Mouse (Mus musculus) layer of hippocampus, adult 8-10 months (tissue): ENCODE data around the gene Pnmal2. TPM values are rescaled to one million over a fixed set of nuclear protein-coding genes. Genes with fewer than 3 reads are reported as not detected.

ENCODE experiments used
- DNase-seq, 2 experiments: peaks; one replicate each; pipeline ENCODE4 v3.0.0; 2022; ENCODE audit warnings: low spot score in 2 of 2
- total RNA-seq, 4 experiments: library from RNA; stranded (reverse); gene quantifications; 2 replicates each; pipeline ENCODE4 v1.2.4; 2022

Pnmal2 gene
- total RNA-seq, 4 experiments from 2014 or later, result 311 to 360 (median 338) TPM

DNA sequence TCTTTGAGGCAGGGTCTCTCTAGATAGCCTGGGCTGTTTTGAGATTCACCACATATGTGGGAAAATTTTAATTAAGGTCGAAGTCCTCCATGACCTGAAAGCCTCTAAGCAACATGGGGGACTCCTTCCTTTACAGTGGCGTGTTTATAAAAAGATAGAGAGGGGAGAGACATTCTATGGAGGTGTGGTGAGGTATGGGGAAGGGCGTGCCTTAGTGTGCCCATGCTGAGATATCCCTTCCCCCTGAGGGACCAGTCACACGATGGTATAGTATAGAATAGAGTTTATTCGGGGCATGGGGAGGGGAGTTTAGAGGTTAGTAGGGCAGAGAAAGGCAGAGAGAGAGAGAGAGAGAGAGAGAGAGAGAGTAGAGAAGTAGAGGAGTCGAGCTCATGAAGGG, 33.7 kb downstream of the Pnmal2 start:
- DNase-seq, result no peak

DNA sequence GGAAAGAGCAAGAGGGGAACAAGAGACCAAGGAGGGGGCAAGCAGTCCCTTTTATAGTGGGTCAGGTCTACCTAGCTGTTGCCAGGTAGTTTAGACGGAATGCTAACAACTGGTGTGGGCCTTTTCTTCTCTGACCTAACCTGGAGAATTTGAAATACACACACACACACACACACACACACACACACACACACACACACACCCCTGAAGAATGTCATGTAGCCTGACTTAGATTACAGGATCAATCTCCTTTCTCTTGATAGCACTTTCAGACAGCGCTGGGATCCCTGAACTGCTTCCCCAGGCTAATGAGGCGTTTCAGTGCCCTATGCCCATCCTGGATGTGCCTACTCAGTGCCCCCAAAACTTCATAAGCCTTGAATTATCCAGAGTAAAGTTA, 34.1 kb downstream of the Pnmal2 start:
- no peak for DNase-seq

DNA sequence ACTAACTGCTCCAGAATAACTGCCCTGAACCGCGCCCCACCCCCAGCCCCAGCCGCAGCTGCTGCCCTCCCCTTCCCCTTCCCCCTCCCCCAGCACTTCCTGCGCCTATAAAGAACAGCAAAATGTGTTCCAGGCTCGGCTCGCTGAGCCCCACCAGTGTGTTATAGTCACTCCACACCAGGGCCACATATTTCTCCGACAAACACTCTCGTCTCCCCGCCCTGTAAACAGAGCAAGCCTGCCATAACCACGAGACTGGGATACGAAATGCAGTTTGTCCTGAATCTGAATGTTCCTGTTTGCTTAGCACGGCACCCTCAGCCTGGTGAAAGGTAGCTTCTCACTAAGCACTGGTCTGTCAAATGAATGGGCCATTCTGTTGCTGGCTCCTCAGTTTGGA, 35.9 kb downstream of the Pnmal2 start:
- no peak for DNase-seq

DNA sequence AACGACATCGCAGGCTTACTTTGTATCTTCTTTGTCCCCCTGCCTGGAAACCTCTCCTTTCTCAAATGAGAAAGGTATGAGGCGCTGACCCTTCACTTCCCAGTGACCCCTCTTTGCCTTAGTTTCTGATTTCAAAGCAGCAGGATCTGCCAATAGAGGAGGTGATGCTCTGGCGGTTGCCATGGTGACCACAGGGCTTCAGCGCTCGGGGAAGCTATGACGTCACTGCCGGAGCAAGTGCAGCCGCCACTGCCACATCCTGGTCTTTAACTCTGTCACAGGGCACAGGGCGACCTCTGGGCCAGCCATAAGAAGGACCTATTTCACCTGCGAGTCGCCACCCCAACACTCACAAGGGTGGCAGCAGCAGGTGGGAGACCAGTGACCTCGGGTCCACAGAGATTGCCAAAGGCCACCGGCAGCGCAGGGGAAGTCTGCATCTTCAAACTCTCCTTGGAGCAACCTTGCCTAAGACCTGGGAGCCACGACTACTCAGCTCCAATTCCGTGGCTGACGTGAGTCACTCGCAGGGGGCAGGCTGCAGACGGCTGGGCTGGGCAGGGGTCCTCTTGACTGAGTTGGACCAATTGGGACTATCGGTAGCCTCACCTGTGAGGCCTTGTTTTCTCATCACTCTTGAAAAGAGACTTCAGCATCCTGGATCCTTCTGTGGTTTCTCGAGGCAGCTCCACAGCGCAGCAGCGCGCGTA, 38.5 kb downstream of the Pnmal2 start, which contains the start of gene Gm42372:
Gene Gm42372 (plus strand): TSS at position 228 of the 710 bp plus-strand sequence.
- peak; percentile 89 to 92 for DNase-seq

DNA sequence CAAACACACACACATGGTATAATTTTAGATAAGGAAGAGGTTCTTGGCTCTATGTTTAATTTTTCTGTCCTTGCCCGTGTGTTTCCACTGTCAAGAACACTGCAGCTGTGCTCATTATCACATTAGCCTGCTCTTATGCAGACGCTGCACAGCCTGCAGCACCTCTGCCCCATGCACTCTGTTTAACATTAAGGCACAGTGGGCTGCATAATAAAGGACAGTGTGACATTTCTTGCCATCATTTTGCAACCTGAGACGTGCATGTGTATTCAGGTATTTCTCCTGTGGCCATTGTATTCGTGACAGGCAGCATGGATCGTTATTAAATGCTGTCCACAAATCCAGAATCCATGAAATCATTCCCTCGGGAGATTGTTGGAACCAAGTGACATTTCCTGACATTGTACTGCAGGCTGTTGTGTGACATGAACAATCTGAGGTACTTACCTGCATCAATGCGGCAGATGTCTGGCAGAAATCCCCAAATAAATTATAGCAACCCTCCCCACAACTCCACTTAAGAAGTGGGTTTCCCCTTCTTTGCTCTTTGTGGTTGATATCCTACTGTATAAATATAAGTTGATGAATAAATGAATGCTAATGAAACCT, 43.2 kb downstream of the Pnmal2 start:
- DNase-seq, result no peak

DNA sequence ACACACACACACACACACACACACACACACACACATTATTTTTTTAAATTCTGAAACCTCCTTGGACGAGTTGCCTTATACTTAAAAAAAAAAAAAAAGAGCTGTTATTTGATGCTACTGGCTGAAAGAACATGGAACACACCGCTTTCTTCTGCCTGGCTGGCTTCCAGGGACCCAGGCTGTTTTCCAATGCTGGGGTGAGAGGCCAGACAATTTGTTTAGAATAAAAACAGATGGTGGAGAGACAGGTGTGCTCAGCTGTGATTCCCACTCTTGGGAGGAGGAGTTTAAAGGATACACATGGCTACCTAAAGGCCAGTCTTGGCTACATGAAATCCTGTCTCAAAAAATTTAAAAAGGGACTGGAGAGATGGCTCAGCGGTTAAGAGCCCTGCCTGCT, 43.9 kb downstream of the Pnmal2 start:
- DNase-seq, result no peak

DNA sequence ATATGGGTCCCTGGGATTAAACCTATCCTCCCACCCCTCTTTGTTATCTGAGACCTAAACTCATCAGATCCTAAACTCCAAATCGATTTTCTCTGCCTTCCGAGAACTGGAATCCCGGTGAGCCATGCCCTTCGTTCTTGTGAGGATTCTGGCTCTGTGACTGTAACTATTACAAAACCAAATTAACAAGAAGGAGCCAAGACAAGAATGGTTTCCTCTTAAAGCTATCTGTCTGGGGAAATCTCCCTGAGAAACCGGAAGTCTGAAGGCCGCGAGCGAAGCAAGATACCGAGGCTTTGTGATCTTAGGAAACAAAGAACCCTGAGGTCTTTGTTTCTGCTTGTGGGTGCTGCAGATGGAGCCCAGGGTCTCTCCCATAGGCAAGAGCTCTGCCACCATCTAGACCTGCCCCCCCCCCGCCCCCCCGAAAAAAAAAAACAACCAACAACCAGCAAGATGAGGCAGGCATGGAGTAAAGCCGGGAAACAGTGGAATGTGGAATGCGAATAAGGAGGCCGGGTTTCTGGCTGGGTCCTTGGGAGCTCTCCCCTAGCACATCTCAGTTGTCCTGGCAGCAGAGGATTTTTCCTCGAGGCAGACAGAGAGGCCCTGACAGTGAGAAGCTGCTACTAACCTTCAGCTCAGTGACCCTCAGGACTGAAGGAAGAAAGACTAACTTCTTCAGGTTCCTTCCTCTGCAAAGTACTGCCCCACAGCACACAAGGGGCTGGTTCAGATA, 45.7 kb downstream of the Pnmal2 start:
- no peak for DNase-seq

DNA sequence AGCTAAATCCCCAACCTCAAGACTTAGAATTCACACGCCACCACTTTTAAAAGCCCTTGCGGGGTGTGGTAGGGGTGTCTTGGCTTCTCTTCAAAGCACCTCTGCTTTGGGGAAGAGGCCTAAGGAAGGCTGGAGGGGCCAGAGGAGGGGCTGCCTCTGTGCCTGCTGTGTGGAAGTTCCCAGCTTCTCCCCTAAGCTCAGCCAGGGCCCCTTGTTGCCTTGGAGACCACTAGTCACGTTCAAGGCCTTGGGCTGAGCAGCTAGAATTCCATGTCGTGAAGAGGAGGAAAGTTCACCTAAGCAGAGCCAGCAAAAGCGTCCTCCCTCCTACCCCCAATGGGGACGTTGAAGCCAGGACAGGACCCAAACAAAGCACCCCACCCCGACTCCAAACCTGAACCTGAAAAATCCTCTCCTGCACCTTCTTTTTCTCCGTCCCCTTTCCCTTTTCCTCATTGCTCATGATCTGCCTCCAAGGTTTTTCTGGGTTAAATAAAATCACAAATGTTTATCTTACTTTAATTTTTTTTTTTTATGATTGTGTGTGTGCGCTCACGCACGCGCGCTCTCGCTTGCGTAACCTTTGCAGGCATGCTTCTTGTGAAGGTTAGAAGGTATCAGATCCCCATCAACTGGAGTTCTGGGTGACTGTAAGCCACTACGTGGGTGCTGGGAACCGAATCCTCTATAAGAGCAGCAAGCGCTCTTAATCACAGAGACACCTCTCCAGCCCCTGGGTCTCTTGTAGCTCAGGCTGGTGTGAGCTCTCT, 47.4 kb downstream of the Pnmal2 start:
- DNase-seq, result no peak

DNA sequence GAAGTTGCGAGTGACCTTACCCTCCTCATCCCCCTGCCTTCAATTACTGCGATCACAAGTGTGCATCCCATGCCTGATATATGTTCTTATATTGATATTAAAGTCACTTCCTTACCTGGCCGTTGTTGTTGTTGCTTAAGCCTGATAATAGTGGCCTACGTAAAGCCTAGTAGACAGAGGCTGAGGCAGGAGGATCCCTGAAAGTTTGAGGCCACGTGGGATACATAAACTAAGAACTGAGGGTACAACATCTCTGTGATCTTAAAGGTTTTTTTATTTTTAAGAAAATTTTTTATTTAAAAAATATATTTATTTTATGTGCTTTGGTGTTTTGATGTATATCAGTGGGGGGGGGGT, 47.9 kb downstream of the Pnmal2 start, which contains the start of gene Ccdc8:
Gene Ccdc8 (plus strand): TSS at position 258 of the 357 bp plus-strand sequence.
- no peak for DNase-seq

DNA sequence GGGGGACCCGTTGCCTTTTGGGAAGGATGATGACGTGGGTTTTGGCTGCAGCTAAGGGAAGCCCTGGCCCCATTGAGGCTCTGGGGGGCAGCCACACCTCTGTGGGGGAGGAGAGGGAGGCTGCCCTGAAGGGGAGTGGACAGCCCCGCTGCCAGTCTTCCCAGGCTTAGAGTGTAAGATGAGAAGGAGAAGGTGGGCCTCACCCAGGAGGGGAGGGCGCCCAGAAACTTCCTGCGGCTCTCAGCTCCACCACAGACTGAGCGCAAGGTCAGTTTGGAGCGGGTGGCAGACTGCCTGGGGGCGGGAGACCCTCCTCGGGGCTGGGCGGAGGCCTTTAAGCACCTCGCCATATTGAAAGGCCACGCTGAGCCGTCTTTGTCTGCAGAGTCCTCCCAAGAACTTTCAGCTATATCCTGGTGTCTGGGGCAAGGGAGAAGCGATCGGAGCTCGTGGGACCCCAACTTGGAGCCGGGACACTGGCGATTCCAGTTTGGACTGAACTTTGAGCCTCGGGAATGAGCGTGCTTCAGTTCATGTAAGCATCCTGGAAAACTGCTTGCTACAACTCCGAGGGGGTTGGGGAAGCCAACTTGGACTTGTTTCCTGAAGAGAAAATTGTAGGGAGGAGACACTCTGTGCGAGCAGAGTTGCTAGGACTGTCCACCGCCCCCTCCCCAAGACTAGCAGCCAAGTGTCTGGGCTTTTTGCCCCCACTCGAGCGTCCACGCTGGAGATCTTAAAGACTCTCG, 49.3 kb downstream of the Pnmal2 start:
- DNase-seq, result no peak

DNA sequence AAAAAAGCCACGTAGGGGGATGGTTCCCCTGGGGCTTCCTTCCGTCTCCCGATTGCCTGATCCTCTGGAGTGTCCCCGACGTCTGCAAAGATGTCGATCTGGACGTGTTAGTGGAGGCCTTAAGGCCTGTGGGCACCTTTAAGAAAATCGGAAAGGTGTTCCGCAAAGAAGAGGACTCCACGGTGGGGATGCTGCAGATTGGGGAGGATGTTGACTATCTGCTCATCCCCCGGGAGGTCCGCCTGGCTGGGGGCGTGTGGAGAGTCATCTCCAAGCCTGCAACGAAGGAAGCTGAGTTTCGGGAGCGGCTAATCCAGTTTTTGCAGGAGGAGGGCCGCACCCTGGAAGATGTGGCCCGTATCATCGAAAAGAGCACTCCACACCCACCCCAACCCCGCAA, 49.9 kb downstream of the Pnmal2 start:
- DNase-seq, result no peak

DNA sequence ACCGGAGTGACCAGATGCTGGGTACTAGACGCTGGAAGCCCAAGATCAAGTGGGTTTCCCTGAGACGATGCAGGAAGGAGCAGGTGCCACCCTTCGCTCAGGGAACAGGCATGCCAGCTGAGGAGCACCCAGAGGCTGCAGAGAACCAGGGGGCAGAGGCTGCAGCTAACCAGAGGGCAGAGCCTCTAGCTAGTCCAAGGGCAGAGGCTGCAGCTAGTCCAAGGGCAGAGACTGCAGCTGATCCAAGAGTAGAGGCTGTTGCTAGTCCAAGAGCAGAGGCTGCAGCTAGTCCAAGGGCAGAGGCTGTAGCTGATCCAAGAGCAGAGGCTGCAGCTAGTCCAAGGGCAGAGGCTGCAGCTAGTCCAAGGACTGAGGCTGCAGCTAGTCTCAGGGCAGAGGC, 50.9 kb downstream of the Pnmal2 start:
- DNase-seq, result no peak

Other genes starting within 250 kb of the Pnmal2 start
- gene Ceacam9, start 222.8 kb upstream of the Pnmal2 start, total RNA-seq, result not detected
- gene Ap2s1, start 206.3 kb upstream of the Pnmal2 start, total RNA-seq, result 100 to 1,000 TPM; 243 to 255 (median 246) TPM
- 10 to 100 TPM in 1 of 4 experiments, 1 to 10 TPM in 3; 2.5 to 11.0 (median 5.5) TPM for gene Slc1a5, start 163.3 kb upstream of the Pnmal2 start, total RNA-seq
- 100 to 1,000 TPM; 261 to 298 (median 279) TPM for gene Strn4, start 128.8 kb upstream of the Pnmal2 start, total RNA-seq
- 10 to 100 TPM; 45.2 to 50.7 (median 45.8) TPM for gene Fkrp, start 128.0 kb upstream of the Pnmal2 start, total RNA-seq
- 1 to 10 TPM; 5.6 to 7.8 (median 6.6) TPM for gene Prkd2, start 101.8 kb upstream of the Pnmal2 start, total RNA-seq
- 100 to 1,000 TPM; 142 to 151 (median 149) TPM for gene Dact3, start 69.4 kb upstream of the Pnmal2 start, total RNA-seq
- 1 to 10 TPM; 1.3 to 3.4 (median 2.5) TPM for gene Gng8, start 52.9 kb upstream of the Pnmal2 start, total RNA-seq
- gene Ptgir, start 38.2 kb upstream of the Pnmal2 start, total RNA-seq, result not detected
- 1,000 to 10,000 TPM; 1,722 to 2,104 (median 1,900) TPM for gene Calm3, start 20.6 kb upstream of the Pnmal2 start, total RNA-seq
- gene Pnmal1, start 15.0 kb downstream of the Pnmal2 start, total RNA-seq, result 100 to 1,000 TPM in 2 of 4 experiments, 10 to 100 TPM in 2; 93.0 to 128 (median 106) TPM
- gene Gm42372, start 38.4 kb downstream of the Pnmal2 start, total RNA-seq, result 10 to 100 TPM; 47.3 to 63.6 (median 51.9) TPM
- gene Ccdc8, start 48.0 kb downstream of the Pnmal2 start, total RNA-seq, result 1 to 10 TPM; 2.0 to 2.6 (median 2.3) TPM
- 100 to 1,000 TPM; 147 to 166 (median 151) TPM for gene Ppp5c, start 83.2 kb downstream of the Pnmal2 start, total RNA-seq
- gene Hif3a, start 117.7 kb downstream of the Pnmal2 start, total RNA-seq, result 10 to 100 TPM in 2 of 4 experiments, 1 to 10 TPM in 2; 8.3 to 14.6 (median 11.2) TPM
- 1 to 10 TPM; 3.2 to 4.9 (median 3.8) TPM for gene Psg16, start 129.4 kb downstream of the Pnmal2 start, total RNA-seq
- gene Ceacam3, start 205.6 kb downstream of the Pnmal2 start, total RNA-seq, result under 1 TPM in 3 of 4 experiments, not detected in 1; 0.09 to 0.17 (median 0.11) TPM